In genomic region chr15:81967821-81968220, GRCm38 (mm10) we compare ENCODE assay signal across 31 mouse cellular contexts. TPM values are rescaled to one million over a fixed set of nuclear protein-coding genes. Genes with fewer than 3 reads are reported as not detected.
DNase-seq lines count a peak whose midpoint lies in the region; ATAC-seq and TF ChIP-seq lines count a peak whose summit lies in the region.
"Had no signal": no experiment of that assay in that cellular context is flagged by ENCODE, and none has a peak within 500 bp of the region (broad histone marks: within the 10 kb centered on the region; RNA-seq: fewer than 3 reads in every experiment).

No protein-coding gene starts in this region.

- no peaks in the 10 kb centered on the region for H3K27me3 ChIP-seq in forebrain, embryonic 10.5 days (ENCODE audit: poor library complexity, severe bottlenecking)
- H3K27me3 ChIP-seq in forebrain, embryonic 15.5 days = no peaks in the 10 kb centered on the region
- H3K27me3 ChIP-seq in E14TG2a.4 (ENCODE audit: insufficient read depth, low read length) = no peaks in the 10 kb centered on the region
- H3K27me3 ChIP-seq: heart, embryonic 12.5 days; heart, embryonic 15.5 days had no signal

- H3K9me3 ChIP-seq in forebrain, embryonic 10.5 days = peaks cover 11% of the 10 kb centered on the region
- H3K9me3 ChIP-seq in forebrain, embryonic 15.5 days = no peaks in the 10 kb centered on the region
- peaks cover 42% of the 10 kb centered on the region for H3K9me3 ChIP-seq in E14TG2a.4 (ENCODE audit: low read length)
- H3K9me3 ChIP-seq in ES-E14 (ENCODE audit: control insufficient read depth, insufficient read depth, low read depth, low read length) = peaks cover 5% of the 10 kb centered on the region
- H3K9me3 ChIP-seq: heart, embryonic 15.5 days had no signal

- peaks cover 20% of the 10 kb centered on the region for H3K4me1 ChIP-seq in forebrain, embryonic 10.5 days
- no peaks in the 10 kb centered on the region for H3K4me1 ChIP-seq in forebrain, embryonic 15.5 days
- H3K4me1 ChIP-seq in E14TG2a.4 (replicated peaks; ENCODE audit: low read depth, low read length) (peaks cover 49% of the 10 kb centered on the region), ES-E14 (ENCODE audit: control insufficient read depth in 2 of 2, insufficient read depth in 2 of 2, low read length in 2 of 2, poor library complexity in 1 of 2) (peaks cover 4 to 13% of the 10 kb centered on the region in 2 experiments; a peak in 1 of 4 replicates)
- H3K4me1 ChIP-seq: heart, embryonic 12.5 days; heart, embryonic 15.5 days had no signal

- H3K4me2 ChIP-seq in forebrain, embryonic 15.5 days (replicated peaks) = no peak overlapping the region
- H3K4me2 ChIP-seq: heart, embryonic 12.5 days; heart, embryonic 15.5 days; hindbrain, embryonic 14.5 days had no signal

- H3K36me3 ChIP-seq in forebrain, embryonic 10.5 days (replicated peaks) = no peaks in the 10 kb centered on the region
- H3K36me3 ChIP-seq in forebrain, embryonic 15.5 days = no peaks in the 10 kb centered on the region
- no peaks in the 10 kb centered on the region for H3K36me3 ChIP-seq in E14TG2a.4 (ENCODE audit: insufficient read depth, low read length)
- H3K36me3 ChIP-seq in ES-E14 (ENCODE audit: control insufficient read depth, insufficient read depth, low read length, poor library complexity, severe bottlenecking) = no peaks in the 10 kb centered on the region
- H3K36me3 ChIP-seq: heart, embryonic 12.5 days; heart, embryonic 15.5 days; hindbrain, embryonic 10.5 days had no signal

- 92% methylated on average over 5 of the region's 5 CpGs for WGBS in forebrain, embryonic 10.5 days
- WGBS in forebrain, embryonic 15.5 days = 89% methylated on average over 5 of the region's 5 CpGs

- H3K9ac ChIP-seq in forebrain, embryonic 15.5 days (replicated peaks) = no peak overlapping the region
- H3K9ac ChIP-seq in ES-E14 (ENCODE audit: insufficient read depth, low read depth, low read length, poor library complexity, severe bottlenecking) = no peak overlapping the region
- H3K9ac ChIP-seq: heart, embryonic 12.5 days; heart, embryonic 15.5 days; hindbrain, embryonic 14.5 days had no signal

- ATAC-seq in forebrain, embryonic 15.5 days (replicated peaks) = no peak
- ATAC-seq: forebrain, embryonic 14.5 days; hindbrain, postnatal 0 days; inflammation-experienced regulatory T-cells, adult 6 months; intestine, embryonic 16.5 days had no signal

- DNase-seq in forebrain, embryonic 10.5 days (ENCODE audit: extremely low spot score, low spot score) = no peak
- no peak for DNase-seq in ES-E14 (ENCODE audit: low read depth, low spot score)
- no peak for DNase-seq in right cerebral cortex, postnatal 4 days
- no peak for DNase-seq in left cerebral cortex, adult 9 months (ENCODE audit: low spot score in 2 of 2)
- no peak for DNase-seq in layer of hippocampus, adult 9-10 months (ENCODE audit: low spot score)
- DNase-seq: adrenal gland, adult 2 months; adrenal gland, postnatal 14 days; cerebellum, adult 11 months; cerebellum, adult 2 months; cerebellum, adult 9-11 months; cerebellum, postnatal 36 days; gastrocnemius, postnatal 25 days; heart, adult 18-20 months; heart, postnatal 10 days; heart, postnatal 36 days had no signal

- TF ChIP-seq CTCF in E14TG2a.4 (conservative IDR thresholded peaks at IDR 0.05; ENCODE audit: low read length) = no peak

- peak overlapping the region; percentile 25; the same call in 1 of the 2 replicates for H3K27ac ChIP-seq in forebrain, embryonic 10.5 days
- H3K27ac ChIP-seq in forebrain, embryonic 15.5 days (replicated peaks) = no peak overlapping the region
- H3K27ac ChIP-seq in ES-E14 (ENCODE audit: insufficient read depth, low read depth, low read length, poor library complexity, severe bottlenecking) = peak overlapping the region; percentile 95
- H3K27ac ChIP-seq: heart, embryonic 15.5 days; hindbrain, embryonic 10.5 days; hindbrain, embryonic 14.5 days; hindbrain, postnatal 0 days had no signal

- in situ Hi-C loops in ES-E14 (cut with MboI; ENCODE audit: low sequenced_read_pairs in 2 of 2, unreplicated experiment in 2 of 2) = no loop called here

- H3K4me3 ChIP-seq in forebrain, embryonic 10.5 days = no peak overlapping the region
- no peak overlapping the region for H3K4me3 ChIP-seq in forebrain, embryonic 15.5 days
- H3K4me3 ChIP-seq in E14TG2a.4 (replicated peaks; ENCODE audit: low read length) (peak overlapping the region; percentile 3; the same call in 1 of the 2 replicates), ES-E14 (ENCODE audit: insufficient read depth in 1 of 2, low read depth in 1 of 2, low read length in 2 of 2, poor library complexity in 1 of 2, severe bottlenecking in 1 of 2) (no peak overlapping the region)
- H3K4me3 ChIP-seq: heart, embryonic 12.5 days; heart, embryonic 15.5 days; hindbrain, embryonic 10.5 days had no signal

TF ChIP-seq in ES-E14, 5 proteins besides CTCF, POLR2A, EP300 and RAD21:
- TF ChIP-seq ZNF384 (IDR thresholded peaks at IDR 0.05; ENCODE audit: low read depth, low read length) = no peak
- no peak for TF ChIP-seq MAFK (IDR thresholded peaks at IDR 0.05; ENCODE audit: insufficient read depth, low read depth, low read length)
- no peak for TF ChIP-seq ZC3H11A (IDR thresholded peaks at IDR 0.05; ENCODE audit: borderline replicate concordance, low read depth, low read length)
- no peak for TF ChIP-seq CHD2 (IDR thresholded peaks at IDR 0.05; ENCODE audit: low read depth, low read length)
- TF ChIP-seq HCFC1 (IDR thresholded peaks at IDR 0.05; ENCODE audit: borderline replicate concordance, insufficient read depth, low read length) = no peak

RNA-seq across cellular contexts. Expression of gene Pmm1, which starts 7.1 kb away (rescaled TPM):
- 37.1 and 39.3 TPM in 2 replicates for polyA plus RNA-seq in forebrain, embryonic 10.5 days (2016; fragmentation: Nextera tagmentation; extraction: Ambion mirVana)
- polyA plus RNA-seq in forebrain, embryonic 15.5 days (2015; fragmentation: Nextera tagmentation; extraction: Ambion mirVana) = 82.5 and 84.5 TPM in 2 replicates
- total RNA-seq in ES-E14 (2012; rRNA removed) = 299 and 342 TPM in 2 replicates

RNA-seq across cellular contexts. Expression of gene 1700029P11Rik, which starts 12.5 kb away (rescaled TPM):
- polyA plus RNA-seq in forebrain, embryonic 10.5 days (2016; fragmentation: Nextera tagmentation; extraction: Ambion mirVana) = not detected in 2 replicates
- not detected in 2 replicates for polyA plus RNA-seq in forebrain, embryonic 15.5 days (2015; fragmentation: Nextera tagmentation; extraction: Ambion mirVana)
- total RNA-seq in ES-E14 (2012; rRNA removed) = 29.9 and 41.1 TPM in 2 replicates
- total RNA-seq: adrenal gland, adult 2 months; adrenal gland, postnatal 14 days; adrenal gland, postnatal 4 days; gastrocnemius, adult 8-10 months; gastrocnemius, postnatal 25 days; heart, adult 18-20 months; heart, postnatal 10 days; heart, postnatal 36 days; hindbrain, postnatal 0 days had no signal
- polyA plus RNA-seq: adrenal gland, adult 2 months; cerebellum, adult 2 months; cortical plate, adult 2 months; embryonic facial prominence, embryonic 11.5 days; embryonic facial prominence, embryonic 14.5 days; forebrain, embryonic 11.5 days; forebrain, embryonic 14.5 days; heart, embryonic 12.5 days; heart, embryonic 15.5 days; hindbrain, embryonic 10.5 days; hindbrain, embryonic 14.5 days; hindbrain, postnatal 0 days; inflammation-experienced regulatory T-cells, adult 6 months; intestine, embryonic 16.5 days had no signal

RNA-seq across cellular contexts. Expression of gene Xrcc6, which starts 19.8 kb away (rescaled TPM):
- polyA plus RNA-seq in forebrain, embryonic 10.5 days (2016; fragmentation: Nextera tagmentation; extraction: Ambion mirVana) = 90.8 and 94.9 TPM in 2 replicates
- 58.9 and 59.5 TPM in 2 replicates for polyA plus RNA-seq in forebrain, embryonic 15.5 days (2015; fragmentation: Nextera tagmentation; extraction: Ambion mirVana)
- total RNA-seq in ES-E14 (2012; rRNA removed) = 69.1 and 84.6 TPM in 2 replicates

RNA-seq across cellular contexts. Expression of gene Csdc2, which starts 31.3 kb away (rescaled TPM):
- 9.2 and 10.7 TPM in 2 replicates for polyA plus RNA-seq in forebrain, embryonic 10.5 days (2016; fragmentation: Nextera tagmentation; extraction: Ambion mirVana)
- 130 and 133 TPM in 2 replicates for polyA plus RNA-seq in forebrain, embryonic 15.5 days (2015; fragmentation: Nextera tagmentation; extraction: Ambion mirVana)
- total RNA-seq in ES-E14 (2012; rRNA removed) = 1.2 TPM in 2 replicates
- polyA plus RNA-seq: inflammation-experienced regulatory T-cells, adult 6 months had no signal

RNA-seq across cellular contexts. Expression of gene Polr3h, which starts 41.8 kb away (rescaled TPM):
- polyA plus RNA-seq in forebrain, embryonic 10.5 days (2016; fragmentation: Nextera tagmentation; extraction: Ambion mirVana) = 84.0 and 90.8 TPM in 2 replicates
- polyA plus RNA-seq in forebrain, embryonic 15.5 days (2015; fragmentation: Nextera tagmentation; extraction: Ambion mirVana) = 89.8 and 91.2 TPM in 2 replicates
- 72.4 and 83.7 TPM in 2 replicates for total RNA-seq in ES-E14 (2012; rRNA removed)
